Mouse (Mus musculus): ENCODE measurements around the gene Polg2.
"Not testable (repeated sequence)": the region's sequence is repeated elsewhere in the genome, so short reads cannot be mapped to it uniquely, and the experiment has no call there.

Polg2 gene

DNA sequence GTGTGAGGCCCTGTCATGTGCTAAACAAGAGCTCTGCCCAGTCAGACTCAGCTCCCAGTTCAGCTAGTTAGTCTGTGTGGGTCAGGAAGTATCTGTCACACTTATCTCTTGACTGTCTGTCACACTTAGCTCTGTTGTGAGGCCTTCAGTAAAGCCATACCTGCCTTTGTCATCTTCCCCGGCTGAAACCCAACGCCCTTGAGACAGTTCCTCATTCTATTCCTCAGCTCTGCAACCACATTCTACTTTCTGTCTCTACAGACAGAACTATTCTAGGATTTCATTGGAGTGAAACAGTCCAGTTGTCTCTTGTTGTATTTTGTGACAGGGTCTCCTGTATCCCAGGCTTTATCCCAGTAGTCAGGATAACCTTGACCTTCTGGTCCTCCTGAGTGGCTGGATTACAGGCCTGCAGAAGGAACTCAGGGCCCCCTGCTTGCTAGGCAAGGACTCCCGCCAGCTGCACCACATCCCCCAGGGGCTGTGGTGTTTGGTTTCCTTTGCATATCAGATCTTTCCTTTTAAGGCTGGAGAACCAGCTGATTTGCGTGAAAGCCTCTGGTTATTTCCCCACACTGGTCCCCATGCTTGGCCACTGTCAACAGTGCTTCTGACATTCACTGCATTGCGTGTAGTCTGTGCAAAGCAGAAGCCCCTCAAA lies 17.1 kb downstream of the Polg2 start:
- DNase-seq (ENCODE audit: low spot score) = no peak

- no peak for DNase-seq (ENCODE audit: low spot score)
Measured at GRCm38 (mm10) chr11:106760511-106760910, 18.8 kb downstream of the Polg2 start.

- DNase-seq (ENCODE audit: low spot score) = no peak
Measured at GRCm38 (mm10) chr11:106759028-106759427, 20.3 kb downstream of the Polg2 start.

DNA sequence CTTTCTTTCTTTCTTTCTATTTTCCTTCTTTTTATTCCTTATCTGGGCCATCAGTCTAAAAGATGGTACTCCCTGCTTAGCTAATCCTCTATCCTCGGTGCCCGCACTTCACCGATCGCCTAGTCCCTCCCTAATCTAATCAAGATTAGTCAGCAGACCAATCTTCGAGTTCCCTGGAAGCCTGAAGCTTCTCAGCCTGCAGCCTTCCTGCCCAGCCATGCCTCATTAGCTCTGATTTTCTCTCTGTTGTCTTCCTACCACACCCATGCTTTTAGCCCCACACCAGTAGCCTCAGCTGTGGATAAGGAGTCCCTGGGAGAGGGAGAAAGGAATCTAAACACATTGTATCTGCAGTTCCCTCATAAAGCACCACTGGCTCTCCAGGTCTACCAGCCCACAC lies 23.8 kb downstream of the Polg2 start:
- DNase-seq (ENCODE audit: low spot score) = no peak

- no peak for DNase-seq (ENCODE audit: low spot score)
Measured at GRCm38 (mm10) chr11:106753314-106753713, 26.0 kb downstream of the Polg2 start.

DNA sequence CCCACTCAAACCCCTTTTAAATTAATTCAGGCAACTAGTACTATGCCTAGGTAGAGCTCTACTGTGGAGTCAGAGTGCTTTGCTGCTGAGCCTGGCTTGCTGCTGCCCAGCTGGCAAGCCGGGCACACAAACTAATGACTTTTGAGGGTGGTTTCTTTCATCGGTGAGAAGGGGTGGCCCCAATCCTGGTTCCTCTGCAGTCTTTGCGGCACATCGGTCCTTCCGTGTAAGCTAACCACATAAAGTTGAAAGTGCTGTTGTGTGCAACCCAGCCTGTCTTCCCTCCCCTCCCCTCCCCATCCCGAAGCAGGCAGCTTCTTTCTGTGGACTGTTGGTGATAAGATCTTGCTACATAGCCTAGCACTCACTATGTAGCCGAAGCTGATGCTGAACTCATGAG lies 27.2 kb downstream of the Polg2 start:
- DNase-seq (ENCODE audit: low spot score) = no peak

DNA sequence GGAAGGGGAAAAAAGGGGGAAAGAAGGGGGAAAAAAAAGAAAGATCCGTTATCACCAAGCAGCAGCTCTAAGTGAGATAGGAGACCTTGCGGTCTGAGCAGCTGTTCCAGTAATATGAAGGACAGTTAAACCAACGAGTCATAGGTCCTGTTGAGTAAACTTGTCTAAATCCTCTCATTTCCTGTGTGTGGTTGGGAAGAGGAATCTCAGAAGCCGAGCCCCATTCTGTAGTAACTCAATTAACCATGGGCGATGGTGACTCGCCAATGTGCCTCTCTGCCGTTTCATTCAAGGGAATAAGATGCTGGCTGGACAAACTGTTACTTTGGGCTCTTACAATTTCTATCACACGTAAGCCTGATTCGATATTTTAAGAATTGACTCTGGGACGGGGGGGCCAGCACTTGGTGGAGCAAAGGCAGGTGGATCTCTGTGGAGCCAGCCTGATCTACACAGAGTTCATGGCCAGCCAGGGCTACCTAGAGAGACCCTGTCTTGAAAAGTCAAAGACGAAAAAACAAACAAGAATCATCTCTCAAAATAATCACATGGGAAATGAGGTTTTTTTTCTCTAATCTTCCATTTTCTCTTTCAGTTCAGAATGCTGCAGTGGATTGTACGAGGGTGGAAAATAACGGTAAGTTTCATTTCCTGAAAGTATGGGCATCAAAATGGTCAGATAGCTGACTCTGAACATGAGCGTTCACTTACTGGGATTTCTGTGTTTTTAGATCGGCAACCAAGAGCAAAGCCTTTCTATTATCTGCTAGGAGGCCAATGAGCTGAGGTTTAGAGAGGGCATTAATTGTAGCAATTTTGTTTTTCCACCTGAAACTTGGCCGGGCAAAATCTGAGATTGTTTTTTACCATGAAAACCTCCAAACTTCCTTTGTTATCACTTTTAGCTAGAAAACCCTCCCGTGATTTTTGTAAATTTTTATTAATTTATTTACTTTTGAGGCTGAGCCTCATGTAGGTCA lies 28.0 kb downstream of the Polg2 start, which contains the start of gene Milr1:
Gene Milr1, plus strand, starts transcription at position 188 of the 980 bp plus-strand sequence.
- no peak for DNase-seq (ENCODE audit: low spot score)

DNA sequence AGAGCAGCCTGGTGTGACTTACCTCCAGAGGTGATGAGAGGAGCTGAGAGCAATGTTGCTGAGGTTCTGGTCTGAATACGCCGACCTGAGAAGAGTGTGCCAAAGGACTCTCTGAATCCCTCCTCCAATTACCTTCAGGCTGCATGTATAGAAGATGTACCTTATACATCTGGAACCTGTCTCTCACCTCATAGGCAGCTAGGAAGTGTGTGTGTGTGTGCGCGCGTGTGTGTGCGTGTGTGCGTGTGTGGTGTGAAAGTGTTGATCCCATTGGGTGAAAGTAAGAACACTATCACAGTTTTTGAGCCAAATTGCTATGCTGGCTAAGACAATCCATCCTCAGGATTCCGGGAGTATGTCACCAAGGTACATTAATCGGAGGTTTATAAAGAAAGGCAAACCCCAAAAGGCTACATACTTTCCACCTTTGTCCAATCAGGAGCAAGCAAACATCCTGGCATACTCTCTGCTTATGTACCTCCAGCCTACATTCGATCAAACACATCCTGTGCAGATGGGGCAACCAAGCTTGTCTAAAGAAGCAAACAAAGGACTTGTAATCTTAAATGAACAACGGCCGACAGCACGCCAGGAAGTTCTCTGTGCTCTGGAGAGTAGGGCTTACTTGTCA lies 29.1 kb downstream of the Polg2 start, which contains the start of gene Pecam1:
Gene Pecam1, minus strand, starts transcription at position 508 of the 631 bp plus-strand sequence.
- no peak for DNase-seq (ENCODE audit: low spot score)

- DNase-seq (ENCODE audit: low spot score) = not testable (repeated sequence)
Measured at GRCm38 (mm10) chr11:106749557-106750120, 29.7 kb downstream of the Polg2 start.

DNA sequence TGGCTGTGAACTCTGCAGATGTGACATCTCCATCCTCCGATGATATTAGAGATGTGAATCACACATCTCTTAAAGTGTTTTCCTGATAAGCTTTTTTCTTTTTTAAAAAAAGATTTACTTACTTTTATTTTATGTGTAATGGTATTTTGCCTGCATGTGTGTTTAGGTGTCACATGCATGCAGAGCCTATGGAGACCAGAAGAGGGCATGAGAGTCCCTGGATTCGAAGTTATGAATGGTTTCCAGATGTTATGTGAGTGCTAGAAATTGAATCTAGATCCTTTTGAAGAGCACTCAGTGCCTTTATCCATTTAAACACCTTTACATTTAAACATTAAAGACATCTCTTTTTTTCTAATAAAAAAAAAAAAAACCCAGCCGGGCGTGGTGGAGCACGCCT lies 34.4 kb downstream of the Polg2 start:
- DNase-seq (ENCODE audit: low spot score) = no peak

DNA sequence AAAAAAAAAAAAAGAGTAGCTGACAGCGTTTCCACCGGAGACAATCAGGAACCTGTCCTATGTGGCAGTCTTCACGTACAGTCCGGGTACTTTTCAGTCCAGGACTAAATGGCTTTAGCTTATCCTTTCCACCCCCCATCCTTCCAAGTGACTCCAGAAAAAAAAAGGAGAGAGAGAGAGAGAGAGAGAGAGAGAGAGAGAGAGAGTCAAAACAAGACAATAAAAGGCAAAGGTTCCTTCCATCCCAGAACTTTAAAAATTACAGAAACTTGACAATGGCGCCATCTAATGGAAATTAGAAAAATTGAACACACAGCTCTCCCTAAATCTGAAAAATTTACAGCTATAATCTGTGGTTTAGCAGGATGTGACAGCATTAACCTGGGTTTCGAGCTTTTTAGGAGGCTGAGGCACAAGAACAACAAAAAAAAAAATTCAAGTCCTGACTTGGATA lies 36.9 kb downstream of the Polg2 start:
- no peak for DNase-seq (ENCODE audit: low spot score)

- no peak for DNase-seq (ENCODE audit: low spot score)
Measured at GRCm38 (mm10) chr11:106741826-106742225, 37.5 kb downstream of the Polg2 start.

- no peak for DNase-seq (ENCODE audit: low spot score)
Measured at GRCm38 (mm10) chr11:106741232-106741631, 38.1 kb downstream of the Polg2 start.

DNA sequence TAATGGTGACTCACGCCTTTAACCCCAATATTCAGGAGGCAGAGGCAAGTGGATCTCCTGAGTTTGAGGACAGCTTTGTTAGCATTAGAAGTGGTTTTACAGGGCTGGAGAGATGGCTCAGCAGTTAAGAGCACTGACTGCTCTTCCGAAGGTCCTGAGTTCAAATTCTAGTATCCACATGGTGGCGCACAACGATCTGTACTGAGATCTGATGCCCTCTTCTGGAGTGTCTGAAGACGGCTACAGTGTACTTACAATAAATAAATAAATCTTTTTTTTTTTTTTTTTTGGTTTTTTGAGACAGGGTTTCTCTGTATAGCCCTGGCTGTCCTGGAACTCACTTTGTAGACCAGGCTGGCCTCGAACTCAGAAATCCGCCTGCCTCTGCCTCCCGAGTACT lies 38.6 kb downstream of the Polg2 start:
- not testable (repeated sequence) for DNase-seq (ENCODE audit: low spot score)

- DNase-seq (ENCODE audit: low spot score) = no peak
Measured at GRCm38 (mm10) chr11:106739116-106739515, 40.2 kb downstream of the Polg2 start.

GRCm38 (mm10) chr11:106737178-106737621 lies 42.1 kb downstream of the Polg2 start:
- DNase-seq (ENCODE audit: low spot score) = no peak

DNA sequence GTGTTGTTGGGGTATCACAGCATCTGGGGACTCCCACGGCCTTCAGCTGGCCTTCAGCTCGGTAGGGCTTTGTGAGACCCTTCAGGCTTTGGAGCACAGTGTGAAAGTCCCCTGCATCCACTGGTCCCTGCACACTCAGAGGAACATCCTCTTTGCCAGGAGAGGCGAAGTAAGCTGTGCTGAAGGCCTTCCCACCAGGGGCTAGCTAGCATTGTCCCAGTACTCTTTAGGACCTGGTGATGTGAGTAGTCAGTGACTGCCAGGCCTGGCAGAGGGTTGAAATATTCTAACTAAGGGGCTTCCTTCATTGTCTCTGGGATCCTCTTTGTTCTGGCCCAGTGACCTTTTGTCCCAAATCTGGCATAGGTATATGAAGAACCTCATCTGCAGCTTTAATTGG lies 42.7 kb downstream of the Polg2 start:
- DNase-seq (ENCODE audit: low spot score) = no peak

- no peak for DNase-seq (ENCODE audit: low spot score)
Measured at GRCm38 (mm10) chr11:106730714-106731113, 48.6 kb downstream of the Polg2 start.

DNA sequence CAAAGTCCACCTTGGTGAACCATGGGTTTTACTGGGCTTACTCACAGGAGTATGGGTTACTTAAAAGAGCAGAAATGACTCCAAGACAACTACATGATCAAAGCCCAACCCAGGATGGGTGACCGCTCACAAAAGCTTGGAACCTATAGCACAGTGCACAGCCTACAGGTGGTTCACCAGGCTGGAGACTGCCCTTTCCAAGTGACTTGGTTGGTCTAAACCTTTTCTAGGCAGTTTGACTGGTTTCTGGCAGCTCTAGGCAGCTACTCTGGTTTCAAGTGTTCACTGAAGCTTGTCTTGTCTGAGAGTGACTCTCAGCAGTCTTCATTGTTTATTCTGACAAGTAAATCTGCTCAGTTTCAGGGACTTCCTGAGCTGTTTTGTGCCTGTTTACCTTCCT lies 49.7 kb downstream of the Polg2 start:
- DNase-seq (ENCODE audit: low spot score) = no peak

GRCm38 (mm10) chr11:106728402-106729366 lies 50.7 kb downstream of the Polg2 start:
- DNase-seq (ENCODE audit: low spot score) = no peak

DNA sequence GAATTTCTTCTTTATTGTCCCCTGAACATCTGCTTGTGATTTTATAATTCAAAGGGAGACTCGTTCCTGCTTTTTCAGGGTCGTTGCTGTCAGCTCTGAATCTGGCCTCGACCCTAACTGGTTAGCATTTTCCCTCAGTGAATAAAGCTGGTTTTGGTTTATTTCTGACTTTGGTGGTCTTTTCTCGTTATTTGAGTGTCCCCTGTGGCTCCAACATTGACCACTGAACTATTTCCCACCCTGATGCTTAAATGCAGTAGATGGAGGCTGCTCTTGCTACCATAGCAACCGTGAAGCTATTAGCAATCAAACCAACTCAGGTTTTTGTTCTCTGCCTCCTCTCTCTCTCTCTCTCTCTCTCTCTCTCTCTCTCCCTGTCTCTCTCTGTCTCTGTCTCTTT lies 51.4 kb downstream of the Polg2 start:
- DNase-seq (ENCODE audit: low spot score) = no peak

Data from ovary, postnatal 14 days (tissue).